Mouse (Mus musculus): Measurements from ENCODE around the gene Syt12.
A peak's percentile ranks its signal among the peaks of the same experiment; 100 is the strongest.

DNA sequence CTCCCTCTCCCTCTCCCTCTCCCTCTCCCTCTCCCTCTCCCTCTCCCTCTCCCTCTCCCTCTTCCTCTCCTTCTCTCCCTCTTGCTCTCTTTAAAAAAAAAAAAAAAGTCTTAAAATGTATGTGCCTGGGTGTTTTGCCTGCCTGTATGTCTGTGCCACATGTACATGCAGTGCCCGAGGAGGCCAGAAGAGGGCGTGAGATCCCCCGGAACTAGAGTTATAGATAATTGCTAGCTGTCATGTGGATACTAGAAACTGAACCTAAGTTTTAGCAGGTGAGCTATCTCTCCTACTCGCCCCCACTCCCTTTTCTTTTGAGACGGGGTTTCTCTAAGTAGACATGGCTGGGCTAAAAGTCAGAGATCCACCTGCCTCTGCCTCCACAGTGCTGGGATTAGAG, 8.9 kb downstream of the Syt12 start:
- TF ChIP-seq CTCF (IDR thresholded peaks at IDR 0.05; ENCODE audit: borderline replicate concordance, insufficient read depth, low read depth, low read length) (peak; percentile 63; the same call in 1 of the 2 replicates), POLR2A (IDR thresholded peaks at IDR 0.05; ENCODE audit: borderline replicate concordance, insufficient read depth, low read length) (no peak)

Measured in cerebellum, adult 2 months (tissue).